Mouse (Mus musculus) MEL (cell line): ENCODE measurements around the gene Arhgef17.

Source experiments
- CHD2 ChIP-seq: IDR thresholded peaks from 2 replicates; pipeline ENCODE4 v1.6.1; 2011; ENCODE audit warnings: low read length, improper control_type of control experiment
- CTCF ChIP-seq, 3 experiments: IDR thresholded peaks in 2 of 3; conservative IDR thresholded peaks in 1 of 3; 2 replicates each; pipeline ENCODE4 v1.5.1; 2011 to 2012; ENCODE audit warnings: low read length in 3 of 3, low read depth in 2 of 3, mild to moderate bottlenecking in 2 of 3, improper control_type of control experiment in 1 of 3, inconsistent platforms in 1 of 3, mixed read lengths in 1 of 3, moderate library complexity in 1 of 3; ENCODE audit not compliant: control insufficient read depth in 1 of 3, insufficient read depth in 1 of 3, poor library complexity in 1 of 3, severe bottlenecking in 1 of 3
- E2F4 ChIP-seq: IDR thresholded peaks from 2 replicates; pipeline ENCODE4 v1.6.1; 2011; ENCODE audit warnings: low read depth, low read length, improper control_type of control experiment, borderline replicate concordance
- JUND ChIP-seq: IDR thresholded peaks from 2 replicates; pipeline ENCODE4 v1.6.1; 2011; ENCODE audit warnings: low read depth, mild to moderate bottlenecking, improper control_type of control experiment, low read length
- MXI1 ChIP-seq: IDR thresholded peaks from 2 replicates; pipeline ENCODE4 v1.6.1; 2011; ENCODE audit warnings: mild to moderate bottlenecking, low read depth, low read length, improper control_type of control experiment
- NELFE ChIP-seq: IDR thresholded peaks from 2 replicates; pipeline ENCODE4 v1.6.1; 2011; ENCODE audit warnings: low read depth, low read length, improper control_type of control experiment
- NRF1 ChIP-seq: IDR thresholded peaks from 2 replicates; pipeline ENCODE4 v1.6.1; 2014; ENCODE audit warnings: low read depth, mild to moderate bottlenecking, inconsistent platforms, low read length, improper control_type of control experiment, moderate library complexity; ENCODE audit not compliant: poor library complexity, insufficient read depth, severe bottlenecking
- POLR2A ChIP-seq, 2 experiments: IDR thresholded peaks; 2 replicates each; pipeline ENCODE4 v1.6.1; 2011 to 2012; ENCODE audit warnings: low read length in 2 of 2, mild to moderate bottlenecking in 2 of 2, control low read depth in 1 of 2, improper control_type of control experiment in 1 of 2, low read depth in 1 of 2, moderate library complexity in 1 of 2; ENCODE audit not compliant: control insufficient read depth in 1 of 2, insufficient read depth in 1 of 2, poor library complexity in 1 of 2
- RAD21 ChIP-seq: IDR thresholded peaks from 2 replicates; pipeline ENCODE4 v1.6.1; 2011; ENCODE audit warnings: mild to moderate bottlenecking, low read depth, low read length, improper control_type of control experiment
- RCOR1 ChIP-seq: IDR thresholded peaks from 2 replicates; pipeline ENCODE4 v1.6.1; 2012; ENCODE audit warnings: low read depth, mild to moderate bottlenecking, inconsistent platforms, low read length, improper control_type of control experiment
- TAL1 ChIP-seq: IDR thresholded peaks from 2 replicates; pipeline ENCODE4 v1.6.1; 2012; ENCODE audit warnings: mild to moderate bottlenecking, inconsistent platforms, low read length, moderate library complexity, mixed read lengths
- USF1 ChIP-seq: IDR thresholded peaks from 2 replicates; pipeline ENCODE4 v1.6.1; 2014; ENCODE audit warnings: low read depth, mild to moderate bottlenecking, inconsistent platforms, low read length, improper control_type of control experiment, moderate library complexity
- ZNF384 ChIP-seq: IDR thresholded peaks from 2 replicates; pipeline ENCODE4 v1.6.1; 2012; ENCODE audit warnings: low read depth, mild to moderate bottlenecking, inconsistent platforms, low read length, improper control_type of control experiment

DNA sequence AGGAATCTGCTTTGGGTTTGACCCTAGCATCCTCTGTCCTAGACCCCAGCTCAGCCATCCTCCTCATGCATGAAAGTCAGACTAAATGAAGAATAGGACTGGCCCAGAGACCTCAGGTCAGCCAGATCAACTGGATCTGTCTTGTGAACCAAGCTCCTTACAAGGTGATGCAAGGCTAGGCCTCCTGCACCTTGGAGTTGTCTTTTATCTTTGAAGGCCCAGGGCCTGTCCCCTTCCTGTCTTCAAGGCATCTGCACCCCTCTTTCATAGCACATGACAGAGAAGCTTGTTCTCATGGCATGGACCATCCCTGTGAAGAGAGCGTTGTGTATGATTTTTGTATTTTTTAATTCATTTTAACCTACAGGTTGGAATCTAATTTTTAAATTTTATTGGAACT lies 91.0 kb downstream of the Arhgef17 start:
- TF ChIP-seq JUND (no peak), CTCF (IDR thresholded peaks at IDR 0.05 in 2 of 3, conservative IDR thresholded peaks at IDR 0.05 in 1 of 3; ENCODE audit: control insufficient read depth in 1 of 3, insufficient read depth in 1 of 3, low read depth in 2 of 3, low read length in 3 of 3, poor library complexity in 1 of 3, severe bottlenecking in 1 of 3) (no peak), ZNF384 (no peak), E2F4 (no peak), RCOR1 (no peak), TAL1 (peak; percentile 47), POLR2A (IDR thresholded peaks at IDR 0.05; ENCODE audit: control insufficient read depth in 1 of 2, insufficient read depth in 1 of 2, low read depth in 1 of 2, low read length in 2 of 2, poor library complexity in 1 of 2) (no peak), NELFE (no peak), MXI1 (no peak), USF1 (no peak), CHD2 (no peak), RAD21 (no peak), NRF1 (no peak)
